In genomic region chr12:105583484-105583883, GRCm38 (mm10) we compare ENCODE assay signal across 9 mouse cellular contexts. TPM values are rescaled to one million over a fixed set of nuclear protein-coding genes. Genes with fewer than 3 reads are reported as not detected.
DNase-seq lines count a peak whose midpoint lies in the region; ATAC-seq lines count a peak whose summit lies in the region.
"Had no signal": no experiment of that assay in that cellular context is flagged by ENCODE, and none has a peak within 500 bp of the region (broad histone marks: within the 10 kb centered on the region; RNA-seq: fewer than 3 reads in every experiment).

No protein-coding gene starts in this region.

- no peaks in the 10 kb centered on the region for H3K27me3 ChIP-seq in kidney, embryonic 14.5 days (ENCODE audit: control insufficient read depth, insufficient read depth, low read length)
- H3K27me3 ChIP-seq in forebrain, embryonic 14.5 days (replicated peaks; ENCODE audit: control insufficient read depth, insufficient read depth, low read length): no peaks in the 10 kb centered on the region

- peak; percentile 69 for ATAC-seq in kidney, embryonic 14.5 days (ENCODE audit: low FRiP score, low TSS enrichment)
- peak; percentile 40; the same call in 1 of the 2 replicates for ATAC-seq in forebrain, embryonic 14.5 days
- ATAC-seq in inflammation-experienced regulatory T-cells, adult 6 months: no peak

- H3K27ac ChIP-seq in kidney, embryonic 14.5 days (ENCODE audit: low read depth, low read length): peak overlapping the region; percentile 24; the same call in 1 of the 2 replicates
- no peak overlapping the region for H3K27ac ChIP-seq in forebrain, embryonic 14.5 days (ENCODE audit: low read depth, low read length)

- no peak overlapping the region for H3K4me3 ChIP-seq in kidney, embryonic 14.5 days (ENCODE audit: low read length)
- H3K4me3 ChIP-seq in forebrain, embryonic 14.5 days (ENCODE audit: low read depth, low read length): no peak overlapping the region

- no peaks in the 10 kb centered on the region for H3K9me3 ChIP-seq in kidney, embryonic 14.5 days (ENCODE audit: control insufficient read depth, low read length)
- no peaks in the 10 kb centered on the region for H3K9me3 ChIP-seq in forebrain, embryonic 14.5 days (replicated peaks; ENCODE audit: control insufficient read depth, low read length)

- 22% methylated on average over 2 of the region's 2 CpGs for WGBS in kidney, embryonic 14.5 days
- 6% methylated on average over 2 of the region's 2 CpGs for WGBS in forebrain, embryonic 14.5 days

- no peaks in the 10 kb centered on the region for H3K36me3 ChIP-seq in kidney, embryonic 14.5 days (ENCODE audit: control insufficient read depth, insufficient read depth, low read length)
- no peaks in the 10 kb centered on the region for H3K36me3 ChIP-seq in forebrain, embryonic 14.5 days (ENCODE audit: control insufficient read depth, insufficient read depth, low read length)

- no peak overlapping the region for H3K4me2 ChIP-seq in kidney, embryonic 14.5 days (replicated peaks; ENCODE audit: low read depth, low read length)
- H3K4me2 ChIP-seq in forebrain, embryonic 14.5 days (ENCODE audit: low read length): no peak overlapping the region

- no peak overlapping the region for H3K9ac ChIP-seq in kidney, embryonic 14.5 days (ENCODE audit: low read depth, low read length)
- H3K9ac ChIP-seq in forebrain, embryonic 14.5 days (ENCODE audit: low read length): no peak overlapping the region

- DNase-seq in kidney, postnatal 25 days: no peak
- peak; percentile 56 for DNase-seq in MN1 (ENCODE audit: low spot score)
- peak; percentile 29 for DNase-seq in forebrain, embryonic 14.5 days (ENCODE audit: low spot score)
- DNase-seq in lung, postnatal 36 days: peak; percentile 39
- DNase-seq in layer of hippocampus, adult 9-10 months (ENCODE audit: low spot score): no peak
- no peak for DNase-seq in layer of hippocampus, postnatal 36 days

- H3K4me1 ChIP-seq in kidney, embryonic 14.5 days (ENCODE audit: control insufficient read depth, insufficient read depth, low read length): peaks cover 16% of the 10 kb centered on the region
- H3K4me1 ChIP-seq in forebrain, embryonic 14.5 days (ENCODE audit: control insufficient read depth, insufficient read depth, low read length): no peaks in the 10 kb centered on the region

RNA-seq across cellular contexts. Expression of gene Bdkrb1, which starts 19.4 kb away (rescaled TPM):
- not detected in 2 replicates for polyA plus RNA-seq in kidney, embryonic 14.5 days (2014; fragmentation: Nextera tagmentation; extraction: Ambion mirVana)
- polyA plus RNA-seq in forebrain, embryonic 14.5 days (2014; fragmentation: Nextera tagmentation; extraction: Ambion mirVana): not detected in 2 replicates
- 1 to 10 TPM in 2 of 3 experiments, under 1 TPM in 1; 0.63 to 2.0 (median 1.4) TPM for polyA plus RNA-seq in inflammation-experienced regulatory T-cells, adult 6 months (2017; shearing (Covaris generic))
- not detected for total RNA-seq in layer of hippocampus, postnatal 36 days (2021)
- total RNA-seq: left cerebral cortex, postnatal 14 days had no signal

RNA-seq across cellular contexts. Expression of gene Bdkrb2, which starts 20.5 kb away (rescaled TPM):
- polyA plus RNA-seq in kidney, embryonic 14.5 days (2014; fragmentation: Nextera tagmentation; extraction: Ambion mirVana): 0.12 and 0.14 TPM in 2 replicates
- 0.23 TPM in 2 replicates for polyA plus RNA-seq in forebrain, embryonic 14.5 days (2014; fragmentation: Nextera tagmentation; extraction: Ambion mirVana)
- polyA plus RNA-seq in inflammation-experienced regulatory T-cells, adult 6 months (2017; shearing (Covaris generic)): not detected
- total RNA-seq in layer of hippocampus, postnatal 36 days (2021): under 1 TPM; 0.20 to 0.35 TPM

Comparison
In these comparisons a context has a peak if more than half of its experiments do, and no peak if none do; other contexts are left out.
1. DNase-seq: peak in MN1 (single experiment), forebrain, embryonic 14.5 days (single experiment) and lung, postnatal 36 days (single experiment); none in kidney, postnatal 25 days (0 of 2), layer of hippocampus, adult 9-10 months (single experiment) and layer of hippocampus, postnatal 36 days (0 of 2).